In the genomic region with DNA sequence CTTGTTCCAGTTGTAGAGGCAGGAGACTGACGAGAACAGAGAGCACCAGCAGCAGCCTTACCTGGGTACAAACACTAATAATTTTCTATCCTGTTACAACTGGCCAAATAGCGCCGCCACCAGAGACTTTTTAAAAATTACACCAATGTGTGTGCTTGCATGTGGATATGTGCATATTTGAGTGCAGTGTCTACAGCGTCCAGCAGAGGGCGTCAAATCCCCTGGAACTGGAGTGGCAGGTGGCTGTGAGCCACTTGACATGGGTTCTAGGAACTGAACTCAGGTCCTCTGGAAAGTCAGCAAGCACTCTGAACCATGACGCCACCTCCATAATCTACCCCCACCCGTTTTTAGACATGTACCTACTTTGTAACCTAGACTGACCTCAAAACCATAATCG, we compare ENCODE assay signal across 19 mouse cellular contexts. TPM values are rescaled to one million over a fixed set of nuclear protein-coding genes. Genes with fewer than 3 reads are reported as not detected.
DNase-seq lines count a peak whose midpoint lies in the region; ATAC-seq and TF ChIP-seq lines count a peak whose summit lies in the region.
"Had no signal": no experiment of that assay in that cellular context is flagged by ENCODE, and none has a peak within 500 bp of the region (broad histone marks: within the 10 kb centered on the region; RNA-seq: fewer than 3 reads in every experiment).

No protein-coding gene starts in this region.

- TF ChIP-seq CTCF in hindbrain, postnatal 0 days (IDR thresholded peaks at IDR 0.05; ENCODE audit: low read depth), result peak; percentile 67
- TF ChIP-seq CTCF in lung, postnatal 0 days (IDR thresholded peaks at IDR 0.05), result peak; percentile 50
- TF ChIP-seq CTCF in stomach, postnatal 0 days (IDR thresholded peaks at IDR 0.05; ENCODE audit: low read depth), result peak; percentile 58

- no peak overlapping the region for H3K4me3 ChIP-seq in hindbrain, postnatal 0 days (ENCODE audit: low read length)
- H3K4me3 ChIP-seq in hindbrain, embryonic 16.5 days (ENCODE audit: low read length), result no peak overlapping the region
- no peak overlapping the region for H3K4me3 ChIP-seq in lung, postnatal 0 days (ENCODE audit: low read depth, low read length)
- H3K4me3 ChIP-seq in stomach, postnatal 0 days (ENCODE audit: low read depth, low read length), result no peak overlapping the region
- H3K4me3 ChIP-seq: embryonic facial prominence, embryonic 10.5 days; limb, embryonic 13.5 days had no signal

- no peaks in the 10 kb centered on the region for H3K9me3 ChIP-seq in hindbrain, postnatal 0 days (ENCODE audit: low read length)
- H3K9me3 ChIP-seq in hindbrain, embryonic 16.5 days (ENCODE audit: control insufficient read depth, low read length), result no peaks in the 10 kb centered on the region
- H3K9me3 ChIP-seq in lung, postnatal 0 days (ENCODE audit: low read length), result no peaks in the 10 kb centered on the region
- H3K9me3 ChIP-seq in stomach, postnatal 0 days (ENCODE audit: control insufficient read depth, low read length), result no peaks in the 10 kb centered on the region
- H3K9me3 ChIP-seq: embryonic facial prominence, embryonic 10.5 days; limb, embryonic 13.5 days had no signal

- no peak for TF ChIP-seq EP300 in lung, postnatal 0 days (IDR thresholded peaks at IDR 0.05)
- no peak for TF ChIP-seq EP300 in stomach, postnatal 0 days (optimal IDR thresholded peaks at IDR 0.05)

- no peak overlapping the region for H3K27ac ChIP-seq in hindbrain, postnatal 0 days
- H3K27ac ChIP-seq in hindbrain, embryonic 16.5 days (ENCODE audit: low read depth, low read length), result no peak overlapping the region
- no peak overlapping the region for H3K27ac ChIP-seq in lung, postnatal 0 days (ENCODE audit: low read length)
- H3K27ac ChIP-seq in stomach, postnatal 0 days (replicated peaks), result no peak overlapping the region
- H3K27ac ChIP-seq: embryonic facial prominence, embryonic 10.5 days; limb, embryonic 13.5 days; macrophage had no signal

- no peak for ATAC-seq in hindbrain, postnatal 0 days
- ATAC-seq in hindbrain, embryonic 16.5 days, result no peak
- no peak for ATAC-seq in lung, postnatal 0 days
- ATAC-seq in stomach, postnatal 0 days (ENCODE audit: low FRiP score, low TSS enrichment), result no peak
- ATAC-seq: midbrain, embryonic 16.5 days had no signal

- peaks cover 23% of the 10 kb centered on the region; the same call in 1 of the 2 replicates for H3K36me3 ChIP-seq in hindbrain, postnatal 0 days (ENCODE audit: insufficient read depth, low read length)
- H3K36me3 ChIP-seq in hindbrain, embryonic 16.5 days (ENCODE audit: control insufficient read depth, insufficient read depth, low read length), result peaks cover 22% of the 10 kb centered on the region
- no peaks in the 10 kb centered on the region for H3K36me3 ChIP-seq in lung, postnatal 0 days (ENCODE audit: insufficient read depth, low read length)
- no peaks in the 10 kb centered on the region for H3K36me3 ChIP-seq in stomach, postnatal 0 days (ENCODE audit: control insufficient read depth, insufficient read depth, low read length)

- H3K4me2 ChIP-seq in hindbrain, postnatal 0 days (ENCODE audit: low read depth, low read length), result no peak overlapping the region
- H3K4me2 ChIP-seq in hindbrain, embryonic 16.5 days (ENCODE audit: low read length), result no peak overlapping the region
- no peak overlapping the region for H3K4me2 ChIP-seq in lung, postnatal 0 days (replicated peaks; ENCODE audit: low read depth, low read length)
- H3K4me2 ChIP-seq in stomach, postnatal 0 days (replicated peaks; ENCODE audit: low read depth), result no peak overlapping the region
- H3K4me2 ChIP-seq: limb, embryonic 13.5 days had no signal

- H3K27me3 ChIP-seq in hindbrain, postnatal 0 days (ENCODE audit: insufficient read depth, low read length), result no peaks in the 10 kb centered on the region
- no peaks in the 10 kb centered on the region for H3K27me3 ChIP-seq in hindbrain, embryonic 16.5 days (replicated peaks; ENCODE audit: control insufficient read depth, insufficient read depth, low read length)
- no peaks in the 10 kb centered on the region for H3K27me3 ChIP-seq in lung, postnatal 0 days (replicated peaks; ENCODE audit: insufficient read depth, low read length)
- no peaks in the 10 kb centered on the region for H3K27me3 ChIP-seq in stomach, postnatal 0 days (ENCODE audit: control insufficient read depth, insufficient read depth, low read length)
- H3K27me3 ChIP-seq: limb, embryonic 13.5 days had no signal

- H3K4me1 ChIP-seq in hindbrain, postnatal 0 days (ENCODE audit: insufficient read depth, low read length), result no peaks in the 10 kb centered on the region
- H3K4me1 ChIP-seq in hindbrain, embryonic 16.5 days (ENCODE audit: control insufficient read depth, insufficient read depth, low read depth, low read length), result no peaks in the 10 kb centered on the region; the same call in 1 of the 2 replicates
- no peaks in the 10 kb centered on the region for H3K4me1 ChIP-seq in lung, postnatal 0 days (ENCODE audit: insufficient read depth, low read depth, low read length)
- H3K4me1 ChIP-seq in stomach, postnatal 0 days (replicated peaks; ENCODE audit: control insufficient read depth, insufficient read depth), result no peaks in the 10 kb centered on the region
- H3K4me1 ChIP-seq: limb, embryonic 13.5 days had no signal

- DNase-seq in hindbrain, postnatal 0 days (ENCODE audit: low spot score), result no peak
- no peak for DNase-seq in lung, postnatal 0 days (ENCODE audit: low spot score)
- no peak for DNase-seq in lung, postnatal 36 days
- peak; percentile 83 for DNase-seq in R1 (ENCODE audit: low read depth, low spot score)
- no peak for DNase-seq in stomach, postnatal 0 days (ENCODE audit: low spot score)
- no peak for DNase-seq in yolk sac, embryonic 10.5 days (ENCODE audit: low spot score)
- no peak for DNase-seq in layer of hippocampus, adult 11-12 months (ENCODE audit: low spot score)
- DNase-seq: adrenal gland, postnatal 36 days; cerebellum, adult 18-20 months; kidney, adult 11 months; thymus, postnatal 14 days had no signal

- no peak overlapping the region for H3K9ac ChIP-seq in hindbrain, postnatal 0 days (replicated peaks; ENCODE audit: low read length)
- H3K9ac ChIP-seq in hindbrain, embryonic 16.5 days (ENCODE audit: low read depth, low read length), result no peak overlapping the region
- H3K9ac ChIP-seq in lung, postnatal 0 days (replicated peaks; ENCODE audit: low read depth), result no peak overlapping the region
- no peak overlapping the region for H3K9ac ChIP-seq in stomach, postnatal 0 days (ENCODE audit: low read length)
- H3K9ac ChIP-seq: limb, embryonic 13.5 days had no signal

- WGBS in hindbrain, postnatal 0 days, result 92% methylated on average over 8 of the region's 8 CpGs
- 92% methylated on average over 8 of the region's 8 CpGs for WGBS in hindbrain, embryonic 16.5 days
- WGBS in lung, postnatal 0 days, result 92% methylated on average over 8 of the region's 8 CpGs
- 89% methylated on average over 8 of the region's 8 CpGs for WGBS in stomach, postnatal 0 days

RNA-seq across cellular contexts. Expression of a gene that starts 17.4 kb away (rescaled TPM):
- total RNA-seq in hindbrain, postnatal 0 days (2014; rRNA removed), result 52.0 and 80.7 TPM in 2 replicates
- polyA plus RNA-seq in hindbrain, postnatal 0 days (2015; fragmentation: Nextera tagmentation; extraction: Ambion mirVana), result 44.7 and 45.2 TPM in 2 replicates
- 32.1 and 33.4 TPM in 2 replicates for polyA plus RNA-seq in hindbrain, embryonic 16.5 days (2015; fragmentation: Nextera tagmentation; extraction: Ambion mirVana)
- polyA plus RNA-seq in lung, postnatal 0 days (2015; fragmentation: Nextera tagmentation; extraction: Ambion mirVana), result 78.2 and 80.0 TPM in 2 replicates
- polyA plus RNA-seq in stomach, postnatal 0 days (2015; fragmentation: Nextera tagmentation; extraction: Ambion mirVana), result 21.7 and 22.8 TPM in 2 replicates

RNA-seq across cellular contexts. Expression of a gene that starts 20.2 kb away (rescaled TPM):
- total RNA-seq in hindbrain, postnatal 0 days (2014; rRNA removed), result not detected in 2 replicates
- not detected in 2 replicates for polyA plus RNA-seq in hindbrain, postnatal 0 days (2015; fragmentation: Nextera tagmentation; extraction: Ambion mirVana)
- not detected in 2 replicates for polyA plus RNA-seq in hindbrain, embryonic 16.5 days (2015; fragmentation: Nextera tagmentation; extraction: Ambion mirVana)
- 0.20 TPM in 1 of 2 replicates, not detected in the other for polyA plus RNA-seq in lung, postnatal 0 days (2015; fragmentation: Nextera tagmentation; extraction: Ambion mirVana)
- not detected in 2 replicates for polyA plus RNA-seq in stomach, postnatal 0 days (2015; fragmentation: Nextera tagmentation; extraction: Ambion mirVana)
- total RNA-seq: adrenal gland, postnatal 36 days; hematopoietic stem cell, adult 5-6 weeks; layer of hippocampus, adult 18-20 months; neutrophil, adult 5-6 weeks had no signal
- polyA plus RNA-seq: embryonic facial prominence, embryonic 10.5 days; limb, embryonic 13.5 days; macrophage; midbrain, embryonic 16.5 days had no signal

RNA-seq across cellular contexts. Expression of a gene that starts 24.0 kb away (rescaled TPM):
- total RNA-seq in hindbrain, postnatal 0 days (2014; rRNA removed), result 73.5 and 81.3 TPM in 2 replicates
- 53.8 and 54.1 TPM in 2 replicates for polyA plus RNA-seq in hindbrain, postnatal 0 days (2015; fragmentation: Nextera tagmentation; extraction: Ambion mirVana)
- polyA plus RNA-seq in hindbrain, embryonic 16.5 days (2015; fragmentation: Nextera tagmentation; extraction: Ambion mirVana), result 59.3 and 62.7 TPM in 2 replicates
- polyA plus RNA-seq in lung, postnatal 0 days (2015; fragmentation: Nextera tagmentation; extraction: Ambion mirVana), result 0.84 and 2.2 TPM in 2 replicates
- polyA plus RNA-seq in stomach, postnatal 0 days (2015; fragmentation: Nextera tagmentation; extraction: Ambion mirVana), result 3.3 and 3.4 TPM in 2 replicates
- total RNA-seq: neutrophil, adult 5-6 weeks had no signal
- polyA plus RNA-seq: macrophage had no signal

RNA-seq across cellular contexts. Expression of a gene that starts 37.1 kb away (rescaled TPM):
- total RNA-seq in hindbrain, postnatal 0 days (2014; rRNA removed), result 0.05 and 0.29 TPM in 2 replicates
- polyA plus RNA-seq in hindbrain, postnatal 0 days (2015; fragmentation: Nextera tagmentation; extraction: Ambion mirVana), result 0.19 and 0.40 TPM in 2 replicates
- 0.40 and 0.54 TPM in 2 replicates for polyA plus RNA-seq in hindbrain, embryonic 16.5 days (2015; fragmentation: Nextera tagmentation; extraction: Ambion mirVana)
- polyA plus RNA-seq in lung, postnatal 0 days (2015; fragmentation: Nextera tagmentation; extraction: Ambion mirVana), result 2.1 and 2.4 TPM in 2 replicates
- 3.0 and 3.4 TPM in 2 replicates for polyA plus RNA-seq in stomach, postnatal 0 days (2015; fragmentation: Nextera tagmentation; extraction: Ambion mirVana)
- total RNA-seq: hematopoietic stem cell, adult 5-6 weeks; layer of hippocampus, adult 18-20 months had no signal

RNA-seq across cellular contexts. Expression of a gene that starts 37.4 kb away (rescaled TPM):
- total RNA-seq in hindbrain, postnatal 0 days (2014; rRNA removed), result 0.22 TPM in 1 of 2 replicates, not detected in the other
- polyA plus RNA-seq in hindbrain, postnatal 0 days (2015; fragmentation: Nextera tagmentation; extraction: Ambion mirVana), result 0.14 and 0.16 TPM in 2 replicates
- 0.10 and 0.12 TPM in 2 replicates for polyA plus RNA-seq in hindbrain, embryonic 16.5 days (2015; fragmentation: Nextera tagmentation; extraction: Ambion mirVana)
- polyA plus RNA-seq in lung, postnatal 0 days (2015; fragmentation: Nextera tagmentation; extraction: Ambion mirVana), result 0.06 TPM in 1 of 2 replicates, not detected in the other
- polyA plus RNA-seq in stomach, postnatal 0 days (2015; fragmentation: Nextera tagmentation; extraction: Ambion mirVana), result 0.08 TPM in 1 of 2 replicates, not detected in the other
- total RNA-seq: adrenal gland, postnatal 36 days; hematopoietic stem cell, adult 5-6 weeks; neutrophil, adult 5-6 weeks had no signal
- polyA plus RNA-seq: macrophage; midbrain, embryonic 16.5 days had no signal

Comparison
In these comparisons a context has a peak if more than half of its experiments do, and no peak if none do; other contexts are left out.
1. RNA of a gene that starts 24.0 kb away (polyA plus RNA-seq): 59.3 to 62.7 TPM in hindbrain, embryonic 16.5 days and 53.8 to 54.1 TPM in hindbrain, postnatal 0 days; 3.3 to 3.4 TPM in stomach, postnatal 0 days and 0.84 to 2.2 TPM in lung, postnatal 0 days; every median in the first group is over 10 times any median in the second.
2. Peak in every context shown above with its lines, with median percentiles within 50 percentile points of each other: CTCF ChIP-seq.